Mouse (Mus musculus): Measurements from ENCODE around the gene Phf6. TPM values are rescaled to one million over a fixed set of nuclear protein-coding genes. Genes with fewer than 3 reads are reported as not detected.
A peak's percentile ranks its signal among the peaks of the same experiment; 100 is the strongest.
"Not testable (repeated sequence)": the region's sequence is repeated elsewhere in the genome, so short reads cannot be mapped to it uniquely, and the experiment has no call there.

Phf6 gene
- polyA plus RNA-seq, 1 experiment from 2014 or later: 16.1 TPM

- Histone ChIP-seq H3K9me3 (no peaks in the 10 kb centered on the region), H3K4me2 (no peak overlapping the region), H3K9ac (no peak overlapping the region), H3K27ac (replicated peaks) (no peak overlapping the region), H3K4me1 (no peaks in the 10 kb centered on the region), H3K27me3 (replicated peaks) (no peaks in the 10 kb centered on the region), H3K36me3 (no peaks in the 10 kb centered on the region), H3K4me3 (no peak overlapping the region)
- ATAC-seq (ENCODE audit: extremely low read depth, insufficient number of reproducible peaks, low FRiP score, low TSS enrichment): no peak
- WGBS: 52% methylated on average over 1 of the region's 1 CpGs
Measured at GRCm38 (mm10) chrX:52978576-52978975, 66.5 kb downstream of the Phf6 start.

- Histone ChIP-seq H3K4me1 (no peaks in the 10 kb centered on the region), H3K9me3 (no peaks in the 10 kb centered on the region), H3K4me3 (no peak overlapping the region), H3K36me3 (no peaks in the 10 kb centered on the region), H3K27ac (replicated peaks) (no peak overlapping the region), H3K27me3 (replicated peaks) (no peaks in the 10 kb centered on the region), H3K4me2 (no peak overlapping the region), H3K9ac (no peak overlapping the region)
- WGBS: 61% methylated on average over 3 of the region's 3 CpGs
- ATAC-seq (ENCODE audit: extremely low read depth, insufficient number of reproducible peaks, low FRiP score, low TSS enrichment): no peak
Measured at GRCm38 (mm10) chrX:52981378-52981777, 69.3 kb downstream of the Phf6 start.

- 8% methylated on average over 61 of the region's 72 CpGs for WGBS
- Histone ChIP-seq H3K27me3 (replicated peaks) (no peaks in the 10 kb centered on the region), H3K9ac (peak within 1 kb of the TSS; percentile 90), H3K36me3 (peaks cover 4% of the 10 kb centered on the region; the same call in 1 of the 2 replicates), H3K4me1 (peaks cover 11% of the 10 kb centered on the region), H3K4me2 (peak within 1 kb of the TSS; percentile 71), H3K4me3 (peak within 1 kb of the TSS; percentile 72), H3K9me3 (no peaks in the 10 kb centered on the region), H3K27ac (replicated peaks) (peak within 1 kb of the TSS; percentile 94)
- peak; percentile 95 for ATAC-seq (ENCODE audit: extremely low read depth, insufficient number of reproducible peaks, low FRiP score, low TSS enrichment)
Measured at GRCm38 (mm10) chrX:52987905-52988783, 76.1 kb downstream of the Phf6 start, which contains the start of gene Hprt. Hprt (plus strand) TSS chrX:52988137.

- H3K9me3 ChIP-seq; ATAC-seq (ENCODE audit: extremely low read depth, insufficient number of reproducible peaks, low FRiP score, low TSS enrichment): not testable (repeated sequence)
- WGBS: 76% methylated on average over 5 of the region's 5 CpGs
Measured at GRCm38 (mm10) chrX:52994726-52995125, 82.7 kb downstream of the Phf6 start.

GRCm38 (mm10) chrX:53004887-53005286, 92.8 kb downstream of the Phf6 start:
- not testable (repeated sequence) for H3K4me2 ChIP-seq; H3K27ac ChIP-seq (replicated peaks); H3K4me3 ChIP-seq; H3K4me1 ChIP-seq; H3K27me3 ChIP-seq (replicated peaks); H3K9ac ChIP-seq; ATAC-seq (ENCODE audit: extremely low read depth, insufficient number of reproducible peaks, low FRiP score, low TSS enrichment); H3K9me3 ChIP-seq
- WGBS: 50% methylated on average over 4 of the region's 4 CpGs
- peaks cover 51% of the 10 kb centered on the region for H3K36me3 ChIP-seq

More at GRCm38 (mm10) chrX:52994726-52995125, 82.7 kb downstream of the Phf6 start:
- H3K4me3 ChIP-seq; H3K4me1 ChIP-seq; H3K4me2 ChIP-seq; H3K27ac ChIP-seq (replicated peaks); H3K9ac ChIP-seq; H3K27me3 ChIP-seq (replicated peaks): not testable (repeated sequence)
- H3K36me3 ChIP-seq: peaks cover 19% of the 10 kb centered on the region

GRCm38 (mm10) chrX:53006062-53006461, 94.0 kb downstream of the Phf6 start:
- 36% methylated on average over 3 of the region's 3 CpGs for WGBS
- no peaks in the 10 kb centered on the region for H3K4me1 ChIP-seq
- peaks cover 44% of the 10 kb centered on the region for H3K36me3 ChIP-seq
- H3K9me3 ChIP-seq: no peaks in the 10 kb centered on the region
- H3K27me3 ChIP-seq (replicated peaks): no peaks in the 10 kb centered on the region
- no peak overlapping the region for H3K9ac ChIP-seq
- H3K27ac ChIP-seq (replicated peaks): no peak overlapping the region
- H3K4me3 ChIP-seq: no peak overlapping the region
- no peak overlapping the region for H3K4me2 ChIP-seq
- ATAC-seq (ENCODE audit: extremely low read depth, insufficient number of reproducible peaks, low FRiP score, low TSS enrichment): no peak

Other genes starting within 250 kb of the Phf6 start
- gene Ccdc160, start 121.1 kb upstream of the Phf6 start, polyA plus RNA-seq (2015; fragmentation: Nextera tagmentation; extraction: Ambion mirVana): 0.41 and 0.62 TPM in 2 replicates
- gene Hprt, start 75.9 kb downstream of the Phf6 start, polyA plus RNA-seq (2015; fragmentation: Nextera tagmentation; extraction: Ambion mirVana): 191 and 224 TPM in 2 replicates

All from heart, embryonic 13.5 days (tissue).